Mouse (Mus musculus): ENCODE data around the gene Bms1. TPM values are rescaled to one million over a fixed set of nuclear protein-coding genes. Genes with fewer than 3 reads are reported as not detected.

The Bms1 gene
- polyA plus RNA-seq, 1 experiment = 3.8 TPM

GRCm38 (mm10) chr6:118341861-118342485 is 77.3 kb downstream of the Bms1 start:
- no peaks in the 10 kb centered on the region for H3K36me3 ChIP-seq (ENCODE audit: control insufficient read depth, insufficient read depth, low read length)
- no peak for DNase-seq (ENCODE audit: low read depth in 1 of 2, low spot score in 2 of 2)
- H3K4me1 ChIP-seq (ENCODE audit: control insufficient read depth, insufficient read depth, insufficient read length) = no peaks in the 10 kb centered on the region
- H3K27ac ChIP-seq (ENCODE audit: insufficient read depth, low read length) = no peak overlapping the region
- WGBS = 93% methylated on average over 11 of the region's 11 CpGs
- TF ChIP-seq POLR2A (IDR thresholded peaks at IDR 0.05; ENCODE audit: low read depth, low read length) (no peak), CTCF (IDR thresholded peaks at IDR 0.05; ENCODE audit: extremely low read depth, insufficient read depth, insufficient read length, insufficient replicate concordance) (no peak)
- H3K4me3 ChIP-seq (ENCODE audit: extremely low read depth, insufficient read depth, insufficient read length) = no peak overlapping the region
- no peaks in the 10 kb centered on the region for H3K27me3 ChIP-seq (ENCODE audit: control insufficient read depth, insufficient read depth, low read length)

- 93% methylated on average over 5 of the region's 5 CpGs for WGBS
- DNase-seq (ENCODE audit: low read depth in 1 of 2, low spot score in 2 of 2) = no peak
These were observed 81.6 kb downstream of the Bms1 start for GRCm38 (mm10) chr6:118337660-118338059.

GRCm38 (mm10) chr6:118336541-118337480 is 82.5 kb downstream of the Bms1 start:
- 27% methylated on average over 14 of the region's 14 CpGs for WGBS
- no peaks in the 10 kb centered on the region for H3K4me1 ChIP-seq (ENCODE audit: control insufficient read depth, insufficient read depth, insufficient read length)
- TF ChIP-seq CTCF (IDR thresholded peaks at IDR 0.05; ENCODE audit: extremely low read depth, insufficient read depth, insufficient read length, insufficient replicate concordance) (no peak), POLR2A (IDR thresholded peaks at IDR 0.05; ENCODE audit: low read depth, low read length) (no peak)
- no peak for DNase-seq (ENCODE audit: low read depth in 1 of 2, low spot score in 2 of 2)
- no peaks in the 10 kb centered on the region for H3K27me3 ChIP-seq (ENCODE audit: control insufficient read depth, insufficient read depth, low read length)
- H3K4me3 ChIP-seq (ENCODE audit: extremely low read depth, insufficient read depth, insufficient read length) = no peak overlapping the region
- H3K36me3 ChIP-seq (ENCODE audit: control insufficient read depth, insufficient read depth, low read length) = no peaks in the 10 kb centered on the region
- no peak overlapping the region for H3K27ac ChIP-seq (ENCODE audit: insufficient read depth, low read length)

More at GRCm38 (mm10) chr6:118337660-118338059, 81.6 kb downstream of the Bms1 start:
- Histone ChIP-seq H3K4me3 (ENCODE audit: extremely low read depth, insufficient read depth, insufficient read length) (no peak overlapping the region), H3K27me3 (ENCODE audit: control insufficient read depth, insufficient read depth, low read length) (no peaks in the 10 kb centered on the region), H3K4me1 (ENCODE audit: control insufficient read depth, insufficient read depth, insufficient read length) (no peaks in the 10 kb centered on the region), H3K27ac (ENCODE audit: insufficient read depth, low read length) (no peak overlapping the region), H3K36me3 (ENCODE audit: control insufficient read depth, insufficient read depth, low read length) (no peaks in the 10 kb centered on the region)
- TF ChIP-seq POLR2A (IDR thresholded peaks at IDR 0.05; ENCODE audit: low read depth, low read length) = no peak
- TF ChIP-seq CTCF (IDR thresholded peaks at IDR 0.05; ENCODE audit: extremely low read depth, insufficient read depth, insufficient read length, insufficient replicate concordance) = no peak

GRCm38 (mm10) chr6:118335934-118336450 is 83.3 kb downstream of the Bms1 start:
- WGBS = 56% methylated on average over 5 of the region's 5 CpGs
- DNase-seq (ENCODE audit: low read depth in 1 of 2, low spot score in 2 of 2) = no peak
- H3K27ac ChIP-seq (ENCODE audit: insufficient read depth, low read length) = no peak overlapping the region
- H3K4me1 ChIP-seq (ENCODE audit: control insufficient read depth, insufficient read depth, insufficient read length) = no peaks in the 10 kb centered on the region
- H3K27me3 ChIP-seq (ENCODE audit: control insufficient read depth, insufficient read depth, low read length) = no peaks in the 10 kb centered on the region
- H3K36me3 ChIP-seq (ENCODE audit: control insufficient read depth, insufficient read depth, low read length) = no peaks in the 10 kb centered on the region
- no peak for TF ChIP-seq POLR2A (IDR thresholded peaks at IDR 0.05; ENCODE audit: low read depth, low read length)
- no peak for TF ChIP-seq CTCF (IDR thresholded peaks at IDR 0.05; ENCODE audit: extremely low read depth, insufficient read depth, insufficient read length, insufficient replicate concordance)
- no peak overlapping the region for H3K4me3 ChIP-seq (ENCODE audit: extremely low read depth, insufficient read depth, insufficient read length)

- H3K27ac ChIP-seq (ENCODE audit: insufficient read depth, low read length) = no peak overlapping the region
- no peaks in the 10 kb centered on the region for H3K36me3 ChIP-seq (ENCODE audit: control insufficient read depth, insufficient read depth, low read length)
- no peaks in the 10 kb centered on the region for H3K4me1 ChIP-seq (ENCODE audit: control insufficient read depth, insufficient read depth, insufficient read length)
- H3K27me3 ChIP-seq (ENCODE audit: control insufficient read depth, insufficient read depth, low read length) = no peaks in the 10 kb centered on the region
- 83% methylated on average over 9 of the region's 9 CpGs for WGBS
- H3K4me3 ChIP-seq (ENCODE audit: extremely low read depth, insufficient read depth, insufficient read length) = no peak overlapping the region
- no peak for DNase-seq (ENCODE audit: low read depth in 1 of 2, low spot score in 2 of 2)
- TF ChIP-seq POLR2A (IDR thresholded peaks at IDR 0.05; ENCODE audit: low read depth, low read length) (no peak), CTCF (IDR thresholded peaks at IDR 0.05; ENCODE audit: extremely low read depth, insufficient read depth, insufficient read length, insufficient replicate concordance) (no peak)
These were observed 85.4 kb downstream of the Bms1 start for GRCm38 (mm10) chr6:118333861-118334260.

Other genes starting within 250 kb of the Bms1 start
- gene Ret, start 221.8 kb downstream of the Bms1 start, polyA plus RNA-seq (2012; rRNA removed) = 0.63 and 0.68 TPM in 2 replicates
- gene Zfp248, start 36.1 kb upstream of the Bms1 start, polyA plus RNA-seq (2012; rRNA removed) = 0.33 and 0.44 TPM in 2 replicates
- gene Zfp9, start 59.8 kb upstream of the Bms1 start, polyA plus RNA-seq (2012; rRNA removed) = 0.23 TPM in 2 replicates
- gene Ankrd26, start 142.8 kb upstream of the Bms1 start, polyA plus RNA-seq (2012; rRNA removed) = 1.2 and 1.6 TPM in 2 replicates

All from spleen, adult 2 months (tissue).